7 mouse cellular contexts compared by ENCODE assay signal in the genomic region with DNA sequence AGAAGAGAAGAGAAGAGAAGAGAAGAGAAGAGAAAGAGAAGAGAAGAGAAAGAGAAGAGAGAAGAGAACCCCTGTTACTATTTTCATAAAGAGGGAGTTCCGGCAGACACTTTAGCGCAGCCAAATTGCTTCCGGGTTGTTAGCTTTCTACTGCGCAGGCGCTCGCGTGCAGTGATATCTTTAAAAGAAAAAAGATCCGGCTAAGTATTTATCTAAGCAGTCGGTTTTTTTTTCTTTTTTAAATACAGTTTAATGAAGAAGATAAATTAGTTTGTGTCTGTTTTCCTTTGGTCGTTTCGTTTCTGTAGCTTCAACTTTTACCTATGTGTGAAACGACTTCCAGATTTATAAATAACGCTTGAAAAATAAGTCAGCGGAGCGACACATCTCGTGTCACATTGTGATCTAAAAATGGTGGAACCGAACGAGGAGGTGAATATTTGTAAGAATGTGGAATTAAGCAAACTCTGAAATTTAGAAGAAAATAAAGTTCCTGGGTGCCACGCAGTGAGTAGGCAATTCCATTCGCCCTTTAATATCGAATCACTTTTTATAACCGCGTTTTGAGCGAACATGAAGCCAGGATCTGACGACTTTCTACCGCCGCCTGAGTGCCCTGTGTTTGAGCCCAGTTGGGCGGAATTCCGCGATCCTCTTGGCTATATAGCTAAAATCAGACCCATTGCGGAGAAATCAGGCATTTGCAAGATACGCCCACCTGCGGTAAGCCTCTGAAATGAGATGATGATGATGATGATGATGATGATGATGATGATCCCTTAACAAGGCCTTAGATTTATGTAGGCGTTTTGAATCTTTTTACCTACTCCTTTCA. TPM values are rescaled to one million over a fixed set of nuclear protein-coding genes. Genes with fewer than 3 reads are reported as not detected.
A peak's percentile ranks its signal among the peaks of the same experiment; 100 is the strongest.
DNase-seq lines count a peak whose midpoint lies in the region; ATAC-seq and TF ChIP-seq lines count a peak whose summit lies in the region.

Gene Kdm5d (plus strand): TSS at position 396 of the 835 bp plus-strand sequence.

- H3K9ac ChIP-seq in CH12.LX (ENCODE audit: insufficient read depth, low read depth) = peak within 1 kb of the TSS; percentile 96
- peak within 1 kb of the TSS; percentile 50; the same call in 1 of the 2 replicates for H3K9ac ChIP-seq in heart, postnatal 0 days (replicated peaks; ENCODE audit: low read depth, low read length)
- no peak within 1 kb of the TSS for H3K9ac ChIP-seq in limb, embryonic 11.5 days (ENCODE audit: low read length)
- H3K9ac ChIP-seq in midbrain, embryonic 11.5 days (ENCODE audit: low read length) = peak within 1 kb of the TSS; percentile 47; the same call in 1 of the 2 replicates
- no peak within 1 kb of the TSS; the same call in 1 of the 2 replicates for H3K9ac ChIP-seq in stomach, embryonic 14.5 days (replicated peaks; ENCODE audit: low read depth, low read length)

- H3K4me3 ChIP-seq in CH12.LX (replicated peaks in 1 of 3; ENCODE audit: low read depth in 2 of 3, low read length in 2 of 3, poor library complexity in 1 of 3) = peak within 1 kb of the TSS; percentile 61 to 77 (median 75)
- peak within 1 kb of the TSS; percentile 65 for H3K4me3 ChIP-seq in erythroblast, embryonic 14.5 days (replicated peaks)
- H3K4me3 ChIP-seq in heart, postnatal 0 days (ENCODE audit: low read depth, low read length) = peak within 1 kb of the TSS; percentile 48
- H3K4me3 ChIP-seq in limb, embryonic 11.5 days (ENCODE audit: low read depth, low read length) = peak within 1 kb of the TSS; percentile 29
- H3K4me3 ChIP-seq in midbrain, embryonic 11.5 days (ENCODE audit: low read depth, low read length) = peak within 1 kb of the TSS; percentile 37
- H3K4me3 ChIP-seq in stomach, embryonic 14.5 days (ENCODE audit: low read depth, low read length) = peak within 1 kb of the TSS; percentile 31

- DNase-seq in CH12.LX (ENCODE audit: extremely low read depth) = peak; percentile 71
- peak; percentile 67 for DNase-seq in T-cell, adult 2 months (ENCODE audit: low spot score)
- DNase-seq in heart, postnatal 0 days (ENCODE audit: low spot score) = peak; percentile 20
- peak; percentile 33 for DNase-seq in limb, embryonic 11.5 days (ENCODE audit: low spot score)
- peak; percentile 89 for DNase-seq in midbrain, embryonic 11.5 days (ENCODE audit: low spot score, missing footprints)

- 6% methylated on average over 25 of the region's 34 CpGs for WGBS in heart, postnatal 0 days
- WGBS in limb, embryonic 11.5 days = under 1% methylated on average over 34 of the region's 34 CpGs
- WGBS in midbrain, embryonic 11.5 days = 2% methylated on average over 34 of the region's 34 CpGs
- 2% methylated on average over 30 of the region's 34 CpGs for WGBS in stomach, embryonic 14.5 days

- H3K79me2 ChIP-seq in CH12.LX (replicated peaks; ENCODE audit: control insufficient read depth, extremely low read depth, insufficient read depth, poor library complexity, severe bottlenecking) = peaks cover 7% of the 10 kb centered on the region; the same call in 1 of the 2 replicates

- in situ Hi-C loops in CH12.LX (cut with MboI; ENCODE audit: low pct_ligation_motif_present, low pct_unique_long_range_greater_than_20kb, low sequenced_read_pairs) = no loop called here

- no peak for ATAC-seq in heart, postnatal 0 days (ENCODE audit: insufficient read depth, low read depth)
- no peak for ATAC-seq in limb, embryonic 11.5 days (ENCODE audit: insufficient number of reproducible peaks, low FRiP score, low TSS enrichment, low read depth)
- ATAC-seq in midbrain, embryonic 11.5 days (ENCODE audit: low FRiP score) = no peak
- no peak for ATAC-seq in stomach, embryonic 14.5 days (ENCODE audit: insufficient number of reproducible peaks, insufficient read depth, low FRiP score, low read depth)

- no peak within 1 kb of the TSS for H3K27ac ChIP-seq in CH12.LX (ENCODE audit: insufficient read depth, low read depth)
- H3K27ac ChIP-seq in heart, postnatal 0 days (ENCODE audit: low read depth) = peak within 1 kb of the TSS; percentile 30; the same call in 1 of the 2 replicates
- H3K27ac ChIP-seq in limb, embryonic 11.5 days (replicated peaks; ENCODE audit: low read depth, low read length) = no peak within 1 kb of the TSS
- no peak within 1 kb of the TSS for H3K27ac ChIP-seq in midbrain, embryonic 11.5 days (ENCODE audit: low read depth, low read length)
- no peak within 1 kb of the TSS for H3K27ac ChIP-seq in stomach, embryonic 14.5 days (ENCODE audit: low read length)

- H3K4me2 ChIP-seq in CH12.LX (ENCODE audit: insufficient read depth, low read depth, poor library complexity, severe bottlenecking) = peak within 1 kb of the TSS; percentile 61
- peak within 1 kb of the TSS; percentile 42 for H3K4me2 ChIP-seq in heart, postnatal 0 days (ENCODE audit: low read depth, low read length)
- peak within 1 kb of the TSS; percentile 20; the same call in 1 of the 2 replicates for H3K4me2 ChIP-seq in limb, embryonic 11.5 days (ENCODE audit: low read depth, severe bottlenecking)
- H3K4me2 ChIP-seq in midbrain, embryonic 11.5 days = peak within 1 kb of the TSS; percentile 32; the same call in 1 of the 2 replicates
- H3K4me2 ChIP-seq in stomach, embryonic 14.5 days (replicated peaks; ENCODE audit: low read depth, low read length) = peak within 1 kb of the TSS; percentile 31; the same call in 1 of the 2 replicates

- no peaks in the 10 kb centered on the region for H3K27me3 ChIP-seq in CH12.LX (replicated peaks)
- H3K27me3 ChIP-seq in erythroblast, embryonic 14.5 days (ENCODE audit: control insufficient read depth) = no peaks in the 10 kb centered on the region
- no peaks in the 10 kb centered on the region for H3K27me3 ChIP-seq in heart, postnatal 0 days (ENCODE audit: control insufficient read depth, insufficient read depth, low read length)
- H3K27me3 ChIP-seq in limb, embryonic 11.5 days (ENCODE audit: control insufficient read depth, insufficient read depth, low read length) = no peaks in the 10 kb centered on the region
- H3K27me3 ChIP-seq in midbrain, embryonic 11.5 days (ENCODE audit: control insufficient read depth, insufficient read depth, low read length) = no peaks in the 10 kb centered on the region
- H3K27me3 ChIP-seq in stomach, embryonic 14.5 days (ENCODE audit: control insufficient read depth, insufficient read depth, low read length) = no peaks in the 10 kb centered on the region

- H3K9me3 ChIP-seq in CH12.LX (replicated peaks; ENCODE audit: low read length) = no peaks in the 10 kb centered on the region
- no peaks in the 10 kb centered on the region for H3K9me3 ChIP-seq in erythroblast, embryonic 14.5 days (ENCODE audit: control insufficient read depth, low read length)
- H3K9me3 ChIP-seq in heart, postnatal 0 days (replicated peaks; ENCODE audit: control insufficient read depth, low read length) = no peaks in the 10 kb centered on the region
- no peaks in the 10 kb centered on the region for H3K9me3 ChIP-seq in limb, embryonic 11.5 days (ENCODE audit: control insufficient read depth, low read length)
- no peaks in the 10 kb centered on the region for H3K9me3 ChIP-seq in midbrain, embryonic 11.5 days (ENCODE audit: control insufficient read depth, low read length)
- H3K9me3 ChIP-seq in stomach, embryonic 14.5 days (ENCODE audit: control insufficient read depth, low read depth, low read length) = no peaks in the 10 kb centered on the region

- TF ChIP-seq EP300 in CH12.LX (IDR thresholded peaks at IDR 0.05; ENCODE audit: low read length) = no peak
- TF ChIP-seq EP300 in heart, postnatal 0 days (IDR thresholded peaks at IDR 0.05; ENCODE audit: low read depth) = no peak

- dilution Hi-C loops in CH12.LX (cut with MboI; ENCODE audit: extremely low pct_ligation_motif_present, extremely low pct_unique_long_range_greater_than_20kb, low sequenced_read_pairs) = no loop called here

- peaks cover 3 to 7% of the 10 kb centered on the region in 2 experiments for H3K36me3 ChIP-seq in CH12.LX (replicated peaks in 1 of 2; ENCODE audit: control insufficient read depth in 1 of 2, insufficient read depth in 1 of 2, low read length in 1 of 2)
- no peaks in the 10 kb centered on the region for H3K36me3 ChIP-seq in erythroblast, embryonic 14.5 days (ENCODE audit: control insufficient read depth)
- no peaks in the 10 kb centered on the region for H3K36me3 ChIP-seq in heart, postnatal 0 days (replicated peaks; ENCODE audit: control insufficient read depth, insufficient read depth, low read length)
- no peaks in the 10 kb centered on the region for H3K36me3 ChIP-seq in limb, embryonic 11.5 days (ENCODE audit: control insufficient read depth, insufficient read depth, low read length)
- H3K36me3 ChIP-seq in midbrain, embryonic 11.5 days (ENCODE audit: control insufficient read depth, insufficient read depth, low read length) = no peaks in the 10 kb centered on the region
- H3K36me3 ChIP-seq in stomach, embryonic 14.5 days (ENCODE audit: control insufficient read depth, insufficient read depth, low read length) = no peaks in the 10 kb centered on the region

- no peak for TF ChIP-seq RAD21 in CH12.LX (IDR thresholded peaks at IDR 0.05; ENCODE audit: low read depth, low read length)

- TF ChIP-seq CTCF in CH12.LX (conservative IDR thresholded peaks at IDR 0.05 in 1 of 2, IDR thresholded peaks at IDR 0.05 in 1 of 2; ENCODE audit: low read depth in 2 of 2, low read length in 2 of 2) = no peak
- no peak for TF ChIP-seq CTCF in heart, postnatal 0 days (IDR thresholded peaks at IDR 0.05; ENCODE audit: low read depth)

- H3K4me1 ChIP-seq in CH12.LX (ENCODE audit: control insufficient read depth in 1 of 2, insufficient read depth in 2 of 2) = no peaks in the 10 kb centered on the region
- H3K4me1 ChIP-seq in erythroblast, embryonic 14.5 days (ENCODE audit: control insufficient read depth) = no peaks in the 10 kb centered on the region
- H3K4me1 ChIP-seq in heart, postnatal 0 days (ENCODE audit: control insufficient read depth, insufficient read depth) = no peaks in the 10 kb centered on the region
- H3K4me1 ChIP-seq in limb, embryonic 11.5 days (ENCODE audit: control insufficient read depth, insufficient read depth, low read length) = no peaks in the 10 kb centered on the region
- H3K4me1 ChIP-seq in midbrain, embryonic 11.5 days (ENCODE audit: control insufficient read depth, insufficient read depth, low read length) = no peaks in the 10 kb centered on the region
- H3K4me1 ChIP-seq in stomach, embryonic 14.5 days (ENCODE audit: control insufficient read depth, insufficient read depth, low read length) = no peaks in the 10 kb centered on the region

- TF ChIP-seq POLR2A in CH12.LX (IDR thresholded peaks at IDR 0.05; ENCODE audit: low read depth, low read length) = no peak

RNA-seq across cellular contexts. Expression of gene Kdm5d, which starts in this region (rescaled TPM):
- 14.2 and 16.0 TPM in 2 replicates for total RNA-seq in CH12.LX (2012; rRNA removed)
- 14.3 and 16.7 TPM in 2 replicates for total RNA-seq in CH12.LX (2014; rRNA removed)
- polyA plus RNA-seq in CH12.LX (2012; ENCODE audit: insufficient read length, low read depth) = 15.4 and 16.8 TPM in 2 replicates
- polyA plus RNA-seq in erythroblast, embryonic 14.5 days (2012) = 0.04 TPM in 1 of 2 replicates, not detected in the other
- total RNA-seq in heart, postnatal 0 days (2014; rRNA removed; ENCODE audit: low replicate concordance) = 2.9 and 19.3 TPM in 2 replicates
- polyA plus RNA-seq in heart, postnatal 0 days (2015; fragmentation: Nextera tagmentation; extraction: Ambion mirVana) = not detected in 2 replicates
- polyA plus RNA-seq in limb, embryonic 11.5 days (2014; fragmentation: Nextera tagmentation; extraction: Ambion mirVana) = 15.3 and 18.6 TPM in 2 replicates
- 13.3 and 18.6 TPM in 2 replicates for polyA plus RNA-seq in midbrain, embryonic 11.5 days (2014; fragmentation: Nextera tagmentation; extraction: Ambion mirVana)
- polyA plus RNA-seq in stomach, embryonic 14.5 days (2014; fragmentation: Nextera tagmentation; extraction: Ambion mirVana) = 33.4 TPM in 1 of 2 replicates, not detected in the other

Comparison
In these comparisons a context has a peak if more than half of its experiments do, and no peak if none do; other contexts are left out.
1. DNase-seq: peak in every context shown above with its lines; median percentile 89 in midbrain, embryonic 11.5 days; 71 in CH12.LX; 67 in T-cell, adult 2 months; 33 in limb, embryonic 11.5 days; 20 in heart, postnatal 0 days.
2. H3K9ac ChIP-seq: peak in CH12.LX (single experiment), heart, postnatal 0 days (single experiment) and midbrain, embryonic 11.5 days (single experiment); none in limb, embryonic 11.5 days (single experiment) and stomach, embryonic 14.5 days (single experiment).
3. Peak in every context shown above with its lines, with median percentiles within 50 percentile points of each other: H3K4me2 ChIP-seq and H3K4me3 ChIP-seq.